Mouse (Mus musculus) stomach, postnatal 0 days (tissue): Measurements from ENCODE around the gene Gm10645. TPM values are rescaled to one million over a fixed set of nuclear protein-coding genes. Genes with fewer than 3 reads are reported as not detected.

Source experiments
- ATAC-seq: fragments of 200-750 bp; cut with Nextera tagmentation; 2 replicates; pipeline ENCODE4 v1.8.0; 2017; ENCODE audit not compliant: low FRiP score, low TSS enrichment
- DNase-seq: peaks from one replicate; pipeline ENCODE4 v3.0.0-alpha.2; 2016; ENCODE audit warnings: low spot score
- H3K27ac ChIP-seq: fragments of 300-500 bp; sonication (generic); replicated peaks from 2 replicates; pipeline ENCODE4 v1.5.1; 2014; ENCODE audit warnings: mild to moderate bottlenecking, control low read depth
- H3K27me3 ChIP-seq: fragments of 300-500 bp; sonication (generic); 2 replicates; pipeline ENCODE4 v1.6.1; 2014; ENCODE audit warnings: low read length; ENCODE audit not compliant: control insufficient read depth, insufficient read depth
- H3K36me3 ChIP-seq: fragments of 300-500 bp; sonication (generic); 2 replicates; pipeline ENCODE4 v1.6.1; 2014; ENCODE audit warnings: low read length, mixed read lengths; ENCODE audit not compliant: control insufficient read depth, insufficient read depth
- H3K4me1 ChIP-seq: fragments of 300-500 bp; sonication (generic); replicated peaks from 2 replicates; pipeline ENCODE4 v1.6.1; 2014; ENCODE audit warnings: antibody characterized with exemption; ENCODE audit not compliant: control insufficient read depth, insufficient read depth
- H3K4me2 ChIP-seq: fragments of 300-500 bp; sonication (generic); replicated peaks from 2 replicates; pipeline ENCODE4 v1.6.1; 2014; ENCODE audit warnings: low read depth, mild to moderate bottlenecking, control low read depth, moderate library complexity
- H3K4me3 ChIP-seq: fragments of 300-500 bp; sonication (generic); 2 replicates; pipeline ENCODE4 v1.5.1; 2014; ENCODE audit warnings: low read depth, low read length, control low read depth
- H3K9ac ChIP-seq: fragments of 300-500 bp; sonication (generic); 2 replicates; pipeline ENCODE4 v1.6.1; 2014; ENCODE audit warnings: mild to moderate bottlenecking, low read length, control low read depth, mixed read lengths
- H3K9me3 ChIP-seq: fragments of 300-500 bp; sonication (generic); 2 replicates; pipeline ENCODE4 v1.6.1; 2016; ENCODE audit warnings: low read length; ENCODE audit not compliant: control insufficient read depth
- CTCF ChIP-seq: IDR thresholded peaks from 2 replicates; pipeline ENCODE4 v1.5.1; 2016; ENCODE audit warnings: antibody characterized with exemption, low read depth, mild to moderate bottlenecking, moderate library complexity
- EP300 ChIP-seq: optimal IDR thresholded peaks from 2 replicates; pipeline ENCODE3; 2016; ENCODE audit warnings: antibody characterized with exemption
- WGBS: fragments of 180-500 bp; shearing (Covaris S2); extraction: QIAGEN DNeasy Blood & Tissue Kit; methylation state at CpG from one replicate; pipeline ENCODE4 v1.1.7; 2014; 5-methylcytosine and 5-hydroxymethylcytosine counted together
- polyA plus RNA-seq: library from polyadenylated mRNA; unstranded; fragments of >200 nt; fragmentation: Nextera tagmentation; extraction: Ambion mirVana; gene quantifications from 2 replicates; pipeline ENCODE4 v1.2.1, GENCODE M21; 2015

Gene Gm10645
- polyA plus RNA-seq, 1 experiment from 2014 or later: 3.3 TPM

- H3K9me3 ChIP-seq: no peaks in the 10 kb centered on the region
- H3K27ac ChIP-seq: no peak overlapping the region
- 54% methylated on average over 2 of the region's 2 CpGs for WGBS
- ATAC-seq (no peak), DNase-seq (no peak)
- 0 out of 2 replicates have a peak, but pooled peaks cover 3% of the 10 kb centered on the region for H3K4me1 ChIP-seq
- H3K9ac ChIP-seq: no peak overlapping the region
- H3K36me3 ChIP-seq: no peaks in the 10 kb centered on the region
- no peak overlapping the region for H3K4me2 ChIP-seq
- H3K27me3 ChIP-seq: no peaks in the 10 kb centered on the region
- no peak for TF ChIP-seq EP300
- no peak for TF ChIP-seq CTCF
- H3K4me3 ChIP-seq: no peak overlapping the region
Observed at GRCm38 (mm10) chr8:83176785-83177184, 10.8 kb upstream of the Gm10645 start.

GRCm38 (mm10) chr8:83175680-83176079, 9.7 kb upstream of the Gm10645 start:
- no peak overlapping the region; the same call in 1 of the 2 replicates for H3K4me2 ChIP-seq
- WGBS: 62% methylated on average over 10 of the region's 10 CpGs
- H3K4me3 ChIP-seq: no peak overlapping the region
- TF ChIP-seq EP300: no peak
- TF ChIP-seq CTCF: no peak
- H3K9ac ChIP-seq: no peak overlapping the region
- no peak for ATAC-seq
- H3K27ac ChIP-seq: no peak overlapping the region
- H3K9me3 ChIP-seq: no peaks in the 10 kb centered on the region
- no peaks in the 10 kb centered on the region for H3K27me3 ChIP-seq
- no peak for DNase-seq
- H3K36me3 ChIP-seq: no peaks in the 10 kb centered on the region
- H3K4me1 ChIP-seq: 0 out of 2 replicates have a peak, but pooled peaks cover 3% of the 10 kb centered on the region

GRCm38 (mm10) chr8:83170894-83171293, 4.9 kb upstream of the Gm10645 start:
- H3K9ac ChIP-seq: no peak overlapping the region
- no peaks in the 10 kb centered on the region for H3K27me3 ChIP-seq
- H3K4me3 ChIP-seq: no peak overlapping the region
- no peaks in the 10 kb centered on the region for H3K9me3 ChIP-seq
- H3K4me2 ChIP-seq: no peak overlapping the region
- no peaks in the 10 kb centered on the region for H3K36me3 ChIP-seq
- 41% methylated on average over 6 of the region's 6 CpGs for WGBS
- TF ChIP-seq CTCF: no peak
- no peak for TF ChIP-seq EP300
- ATAC-seq: no peak
- no peaks in the 10 kb centered on the region for H3K4me1 ChIP-seq
- no peak overlapping the region for H3K27ac ChIP-seq
- DNase-seq: no peak

GRCm38 (mm10) chr8:83169709-83170108, 3.7 kb upstream of the Gm10645 start:
- DNase-seq (no peak), ATAC-seq (no peak)
- no peaks in the 10 kb centered on the region for H3K27me3 ChIP-seq
- no peaks in the 10 kb centered on the region for H3K36me3 ChIP-seq
- no peak overlapping the region for H3K9ac ChIP-seq
- H3K4me2 ChIP-seq: no peak overlapping the region
- H3K4me3 ChIP-seq: no peak overlapping the region
- H3K4me1 ChIP-seq: no peaks in the 10 kb centered on the region
- H3K9me3 ChIP-seq: no peaks in the 10 kb centered on the region
- WGBS: 92% methylated on average over 2 of the region's 2 CpGs
- no peak overlapping the region for H3K27ac ChIP-seq
- TF ChIP-seq CTCF (peak; percentile 70), EP300 (no peak)

- Histone ChIP-seq H3K4me1 (no peaks in the 10 kb centered on the region), H3K36me3 (no peaks in the 10 kb centered on the region), H3K9ac (no peak overlapping the region), H3K9me3 (no peaks in the 10 kb centered on the region), H3K4me2 (no peak overlapping the region), H3K27me3 (no peaks in the 10 kb centered on the region), H3K4me3 (no peak overlapping the region), H3K27ac (no peak overlapping the region)
- TF ChIP-seq EP300 (no peak), CTCF (no peak)
- DNase-seq (no peak), ATAC-seq (no peak)
- WGBS: 67% methylated on average over 3 of the region's 3 CpGs
Observed at GRCm38 (mm10) chr8:83169127-83169526, 3.2 kb upstream of the Gm10645 start.

GRCm38 (mm10) chr8:83167932-83168331, 2.0 kb upstream of the Gm10645 start:
- no peak overlapping the region for H3K27ac ChIP-seq
- H3K9ac ChIP-seq: no peak overlapping the region
- ATAC-seq (no peak), DNase-seq (no peak)
- TF ChIP-seq EP300 (no peak), CTCF (no peak)
- no peak overlapping the region for H3K4me3 ChIP-seq
- no peaks in the 10 kb centered on the region for H3K36me3 ChIP-seq
- no peaks in the 10 kb centered on the region for H3K4me1 ChIP-seq
- no peaks in the 10 kb centered on the region for H3K9me3 ChIP-seq
- WGBS: 62% methylated on average over 3 of the region's 3 CpGs
- H3K4me2 ChIP-seq: no peak overlapping the region
- H3K27me3 ChIP-seq: no peaks in the 10 kb centered on the region
